Mouse (Mus musculus): ENCODE measurements at regions not wholly inside any gene's neighbourhood (a gene's known extent, or its start where the extent isn't known, plus 50 kb on each side); places are given as distances from the start of the nearest gene placed in this dataset.

GRCm38 (mm10) chr12:59822435-59822834, 602.9 kb upstream of the Fbxo33 start:
- TF ChIP-seq CTCF (conservative IDR thresholded peaks at IDR 0.05; ENCODE audit: low read length) (no peak), POU5F1 (IDR thresholded peaks at IDR 0.05; ENCODE audit: borderline replicate concordance, low read length) (no peak), NANOG (IDR thresholded peaks at IDR 0.05; ENCODE audit: borderline replicate concordance, low read length) (no peak)

Measured in E14TG2a.4 (cell line).